Mouse (Mus musculus) myocyte (in vitro differentiated cells): ENCODE data around the gene Adam12.

Source experiments
- CEBPB ChIP-seq: IDR thresholded peaks from 2 replicates; pipeline ENCODE4 v1.6.1; 2011; ENCODE audit warnings: mild to moderate bottlenecking, moderate library complexity; ENCODE audit not compliant: poor library complexity, insufficient read depth, severe bottlenecking
- E2F4 ChIP-seq: IDR thresholded peaks from one replicate; pipeline ENCODE4 v1.6.1; 2011; ENCODE audit warnings: mild to moderate bottlenecking, control low read depth, moderate library complexity; ENCODE audit not compliant: insufficient read depth
- MAX ChIP-seq: IDR thresholded peaks from one replicate; pipeline ENCODE4 v1.6.1; 2011; ENCODE audit warnings: low read depth, mild to moderate bottlenecking, control low read depth
- MYOD1 ChIP-seq, 3 experiments: IDR thresholded peaks; one replicate each; pipeline ENCODE4 v1.6.1; 2011; ENCODE audit warnings: control low read depth in 2 of 3, low read depth in 2 of 3, mild to moderate bottlenecking in 2 of 3, moderate library complexity in 1 of 3; ENCODE audit not compliant: insufficient read length in 2 of 3, control insufficient read depth in 1 of 3
- MYOG ChIP-seq, 3 experiments: IDR thresholded peaks; one replicate each; pipeline ENCODE4 v1.6.1; 2011; ENCODE audit warnings: control low read depth in 2 of 3, low read depth in 2 of 3, mild to moderate bottlenecking in 2 of 3; ENCODE audit not compliant: insufficient read length in 2 of 3, control insufficient read depth in 1 of 3, insufficient read depth in 1 of 3
- POLR2A ChIP-seq: IDR thresholded peaks from one replicate; pipeline ENCODE4 v1.6.1; 2011; ENCODE audit warnings: low read depth, mild to moderate bottlenecking, control low read depth, moderate library complexity; ENCODE audit not compliant: insufficient read length
- POLR2AphosphoS2 ChIP-seq: IDR thresholded peaks from one replicate; pipeline ENCODE4 v1.6.1; 2011; ENCODE audit warnings: low read depth, control low read depth; ENCODE audit not compliant: insufficient read length
- REST ChIP-seq: IDR thresholded peaks from one replicate; pipeline ENCODE4 v1.6.1; 2011; ENCODE audit warnings: mild to moderate bottlenecking, control low read depth, moderate library complexity; ENCODE audit not compliant: insufficient read depth, insufficient read length
- SRF ChIP-seq: IDR thresholded peaks from one replicate; pipeline ENCODE4 v1.6.1; 2011; ENCODE audit warnings: low read depth; ENCODE audit not compliant: control insufficient read depth, insufficient read length
- TCF12 ChIP-seq: IDR thresholded peaks from one replicate; pipeline ENCODE4 v1.6.1; 2011; ENCODE audit warnings: mild to moderate bottlenecking, control low read depth; ENCODE audit not compliant: poor library complexity, insufficient read depth, severe bottlenecking
- TCF3 ChIP-seq: IDR thresholded peaks from one replicate; pipeline ENCODE4 v1.6.1; 2011; ENCODE audit warnings: low read depth, control low read depth; ENCODE audit not compliant: insufficient read length
- USF1 ChIP-seq: IDR thresholded peaks from one replicate; pipeline ENCODE4 v1.6.1; 2011; ENCODE audit warnings: low read depth, mild to moderate bottlenecking, control low read depth, moderate library complexity

- TF ChIP-seq POLR2A: no peak
- TF ChIP-seq TCF3: no peak
- TF ChIP-seq MAX: no peak
- no peak for TF ChIP-seq POLR2AphosphoS2
- TF ChIP-seq MYOD1 (IDR thresholded peaks at IDR 0.05; ENCODE audit: control insufficient read depth in 1 of 3, insufficient read length in 2 of 3, low read depth in 2 of 3): no peak
- TF ChIP-seq SRF: no peak
- no peak for TF ChIP-seq USF1
- TF ChIP-seq TCF12: no peak
- no peak for TF ChIP-seq CEBPB
- no peak for TF ChIP-seq E2F4
- no peak for TF ChIP-seq MYOG (IDR thresholded peaks at IDR 0.05; ENCODE audit: control insufficient read depth in 1 of 3, insufficient read depth in 1 of 3, insufficient read length in 2 of 3, low read depth in 2 of 3)
- no peak for TF ChIP-seq REST
Observed at GRCm38 (mm10) chr7:133891298-133891697, 340.6 kb downstream of the Adam12 start.
